Mouse (Mus musculus) adrenal gland, postnatal 0 days (tissue): ENCODE measurements around the gene Gsg1l. TPM values are rescaled to one million over a fixed set of nuclear protein-coding genes. Genes with fewer than 3 reads are reported as not detected.

Experiments used
- polyA plus RNA-seq: library from polyadenylated mRNA; unstranded; fragments of >200 nt; fragmentation: Nextera tagmentation; extraction: Ambion mirVana; gene quantifications from 2 replicates; pipeline ENCODE4 v1.2.1, GENCODE M21; 2015

Gsg1l gene
- polyA plus RNA-seq, result 4.2 and 5.7 TPM in 2 replicates

GRCm38 (mm10) chr7:126082286-126082741 is at the start of gene Gsg1l:
Gsg1l (minus strand) TSS chr7:126082411.

Other genes with a start within 250 kb of the Gsg1l start
- 21.7 and 30.8 TPM in 2 replicates for gene Xpo6, start 118.1 kb upstream of the Gsg1l start, polyA plus RNA-seq
- 19.5 and 27.7 TPM in 2 replicates for gene Sbk1, start 190.2 kb upstream of the Gsg1l start, polyA plus RNA-seq